Mouse (Mus musculus) kidney, embryonic 16.5 days (tissue): Measurements from ENCODE around the gene Gm20481. TPM values are rescaled to one million over a fixed set of nuclear protein-coding genes. Genes with fewer than 3 reads are reported as not detected.
"Not testable (repeated sequence)": the region's sequence is repeated elsewhere in the genome, so short reads cannot be mapped to it uniquely, and the experiment has no call there.

Experiments
- ATAC-seq: fragments of 200-750 bp; cut with Nextera tagmentation; 2 replicates; pipeline ENCODE4 v1.8.0; 2017; ENCODE audit warnings: moderate TSS enrichment; ENCODE audit not compliant: low FRiP score, low TSS enrichment
- H3K27ac ChIP-seq: fragments of 300-500 bp; sonication (generic); 2 replicates; pipeline ENCODE4 v1.5.1; 2014; ENCODE audit warnings: low read length
- H3K27me3 ChIP-seq: fragments of 300-500 bp; sonication (generic); 2 replicates; pipeline ENCODE4 v1.6.1; 2014; ENCODE audit warnings: low read length, control low read depth, mixed read lengths; ENCODE audit not compliant: insufficient read depth
- H3K36me3 ChIP-seq: fragments of 300-500 bp; sonication (generic); 2 replicates; pipeline ENCODE4 v1.6.1; 2014; ENCODE audit warnings: low read length, control low read depth, mixed read lengths; ENCODE audit not compliant: insufficient read depth
- H3K4me1 ChIP-seq: fragments of 300-500 bp; sonication (generic); 2 replicates; pipeline ENCODE4 v1.6.1; 2014; ENCODE audit warnings: low read length, control low read depth, mixed read lengths; ENCODE audit not compliant: insufficient read depth
- H3K4me2 ChIP-seq: fragments of 300-500 bp; sonication (generic); replicated peaks from 2 replicates; pipeline ENCODE4 v1.6.1; 2014; ENCODE audit warnings: low read depth, low read length
- H3K4me3 ChIP-seq: fragments of 300-500 bp; sonication (generic); 2 replicates; pipeline ENCODE4 v1.5.1; 2014; ENCODE audit warnings: mild to moderate bottlenecking, low read length
- H3K9ac ChIP-seq: fragments of 300-500 bp; sonication (generic); replicated peaks from 2 replicates; pipeline ENCODE4 v1.6.1; 2014; ENCODE audit warnings: low read length
- H3K9me3 ChIP-seq: fragments of 300-500 bp; sonication (generic); 2 replicates; pipeline ENCODE4 v1.6.1; 2016; ENCODE audit warnings: low read length, control low read depth
- WGBS: fragments of 180-500 bp; shearing (Covaris S2); extraction: QIAGEN DNeasy Blood & Tissue Kit; methylation state at CpG from one replicate; pipeline ENCODE4 v1.1.7; 2014; 5-methylcytosine and 5-hydroxymethylcytosine counted together
- polyA plus RNA-seq: library from polyadenylated mRNA; unstranded; fragments of >200 nt; fragmentation: Nextera tagmentation; extraction: Ambion mirVana; gene quantifications from 2 replicates; pipeline ENCODE4 v1.2.1, GENCODE M21; 2015

The Gm20481 gene
- polyA plus RNA-seq, 1 experiment from 2014 or later: not detected

DNA sequence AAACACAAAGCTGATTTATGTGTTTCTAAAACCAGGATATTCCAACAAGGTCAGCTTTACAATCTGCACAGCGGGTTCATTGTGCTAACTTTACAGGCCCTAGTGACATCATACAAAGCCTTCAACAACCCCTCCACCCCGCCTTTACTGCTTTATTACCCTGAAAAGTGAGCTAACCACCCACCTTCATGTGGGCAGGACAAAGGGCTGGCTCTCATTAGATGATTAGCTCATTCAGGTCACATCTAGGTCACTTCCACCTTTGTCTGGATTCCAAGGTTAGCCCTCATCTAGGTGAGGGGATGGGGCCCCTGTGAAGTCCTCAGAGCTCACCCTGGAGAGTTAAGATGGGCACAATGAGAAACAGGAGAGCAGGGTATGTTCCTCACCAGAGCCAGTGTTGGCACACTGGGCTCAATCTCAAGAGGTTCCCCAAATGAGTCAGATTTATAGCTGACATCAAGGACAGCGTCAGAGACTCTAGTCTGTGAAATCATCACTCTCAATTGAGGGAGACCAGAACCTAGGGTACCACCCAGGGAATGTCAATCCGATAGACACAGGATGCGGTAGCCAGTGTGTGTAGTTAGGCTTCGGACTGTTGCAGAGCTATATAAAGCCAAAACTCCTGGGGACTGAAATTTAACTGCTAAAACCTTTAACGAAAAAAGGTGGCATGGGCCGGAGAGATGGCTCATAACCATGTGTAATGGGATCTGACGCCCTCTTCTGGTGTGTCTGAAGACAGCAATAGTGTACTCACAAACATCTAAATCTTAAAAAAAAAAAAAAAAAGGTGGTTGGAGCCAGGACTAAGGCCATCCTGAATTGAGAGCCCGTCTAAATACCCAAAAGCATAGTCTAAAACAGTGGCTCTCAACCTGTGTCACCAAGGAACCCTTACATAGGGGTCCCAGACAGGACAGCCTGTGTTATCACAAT lies 18.9 kb upstream of the Gm20481 start:
- Histone ChIP-seq H3K4me3 (peak overlapping the region; percentile 88), H3K9me3 (no peaks in the 10 kb centered on the region), H3K4me2 (peak overlapping the region; percentile 71), H3K4me1 (peaks cover 9% of the 10 kb centered on the region), H3K9ac (peak overlapping the region; percentile 96), H3K27ac (peak overlapping the region; percentile 89), H3K27me3 (no peaks in the 10 kb centered on the region), H3K36me3 (peaks cover 21% of the 10 kb centered on the region)
- no peak for ATAC-seq
- WGBS: 16% methylated on average over 10 of the region's 10 CpGs

- Histone ChIP-seq H3K36me3 (peaks cover 21% of the 10 kb centered on the region), H3K4me1 (peaks cover 9% of the 10 kb centered on the region), H3K4me3 (peak overlapping the region; percentile 88), H3K9ac (peak overlapping the region; percentile 96), H3K27ac (peak overlapping the region; percentile 89), H3K27me3 (no peaks in the 10 kb centered on the region), H3K4me2 (peak overlapping the region; percentile 71), H3K9me3 (no peaks in the 10 kb centered on the region)
- WGBS: under 1% methylated on average over 29 of the region's 29 CpGs
- peak; percentile 24; the same call in 1 of the 2 replicates for ATAC-seq
These were observed 17.9 kb upstream of the Gm20481 start for GRCm38 (mm10) chr17:34951636-34952377.

- Histone ChIP-seq H3K4me1 (peaks cover 9% of the 10 kb centered on the region), H3K4me3 (peak overlapping the region; percentile 88), H3K27me3 (no peaks in the 10 kb centered on the region), H3K27ac (peak overlapping the region; percentile 89), H3K9me3 (no peaks in the 10 kb centered on the region), H3K9ac (peak overlapping the region; percentile 96), H3K4me2 (peak overlapping the region; percentile 71), H3K36me3 (peaks cover 21% of the 10 kb centered on the region)
- 1% methylated on average over 23 of the region's 23 CpGs for WGBS
- ATAC-seq: peak; percentile 80
These were observed 17.2 kb upstream of the Gm20481 start for GRCm38 (mm10) chr17:34952378-34953040.

DNA sequence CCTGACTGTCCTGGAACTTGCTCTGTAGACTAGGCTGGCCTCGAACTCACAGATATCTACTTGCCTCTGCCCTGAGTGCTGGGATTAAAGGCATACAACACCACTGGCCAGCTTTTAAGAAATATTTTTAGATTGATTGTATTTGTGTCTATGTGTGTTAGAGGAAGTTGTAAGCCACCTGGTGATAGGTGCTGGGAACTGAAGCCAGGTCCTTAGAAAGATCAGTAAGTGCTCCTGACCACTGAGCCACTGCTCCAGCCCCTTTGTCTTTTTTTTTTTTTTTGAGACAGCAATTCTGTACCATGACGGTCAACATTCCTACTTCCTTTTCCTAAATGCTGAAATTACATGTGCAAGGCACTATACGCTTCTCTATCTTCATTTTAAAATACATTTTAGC lies 16.5 kb upstream of the Gm20481 start:
- H3K9ac ChIP-seq: no peak overlapping the region; the same call in 1 of the 2 replicates
- H3K4me3 ChIP-seq: no peak overlapping the region; the same call in 1 of the 2 replicates
- 86% methylated on average over 3 of the region's 3 CpGs for WGBS
- no peaks in the 10 kb centered on the region for H3K27me3 ChIP-seq
- H3K9me3 ChIP-seq: no peaks in the 10 kb centered on the region
- peaks cover 9% of the 10 kb centered on the region for H3K4me1 ChIP-seq
- H3K4me2 ChIP-seq: peak overlapping the region; percentile 71; the same call in 1 of the 2 replicates
- H3K27ac ChIP-seq: no peak overlapping the region
- ATAC-seq: no peak
- H3K36me3 ChIP-seq: peaks cover 21% of the 10 kb centered on the region

DNA sequence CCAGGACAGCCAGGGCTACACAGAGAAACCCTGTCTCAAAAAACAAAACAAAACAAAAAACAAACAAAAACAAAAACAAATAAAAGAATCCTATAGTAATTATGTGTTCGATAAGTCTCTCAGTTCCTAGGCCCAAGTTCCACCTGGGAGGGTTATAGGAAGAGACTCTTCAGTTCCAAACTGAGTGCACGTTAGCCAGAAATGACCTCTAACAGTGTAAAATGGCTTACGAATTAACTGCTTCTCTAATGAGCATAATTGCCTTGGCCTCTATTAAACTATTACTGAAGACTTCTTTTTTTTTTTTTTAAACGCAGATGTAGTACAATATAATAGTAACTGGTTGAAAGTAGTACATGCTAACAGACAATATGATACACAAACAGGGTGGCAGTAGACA lies 15.8 kb upstream of the Gm20481 start:
- H3K4me2 ChIP-seq: no peak overlapping the region
- ATAC-seq: no peak
- H3K9me3 ChIP-seq: no peaks in the 10 kb centered on the region
- peaks cover 19% of the 10 kb centered on the region for H3K36me3 ChIP-seq
- H3K4me3 ChIP-seq: no peak overlapping the region
- no peak overlapping the region for H3K27ac ChIP-seq
- H3K9ac ChIP-seq: no peak overlapping the region
- H3K27me3 ChIP-seq: no peaks in the 10 kb centered on the region
- 78% methylated on average over 4 of the region's 4 CpGs for WGBS
- peaks cover 9% of the 10 kb centered on the region for H3K4me1 ChIP-seq

DNA sequence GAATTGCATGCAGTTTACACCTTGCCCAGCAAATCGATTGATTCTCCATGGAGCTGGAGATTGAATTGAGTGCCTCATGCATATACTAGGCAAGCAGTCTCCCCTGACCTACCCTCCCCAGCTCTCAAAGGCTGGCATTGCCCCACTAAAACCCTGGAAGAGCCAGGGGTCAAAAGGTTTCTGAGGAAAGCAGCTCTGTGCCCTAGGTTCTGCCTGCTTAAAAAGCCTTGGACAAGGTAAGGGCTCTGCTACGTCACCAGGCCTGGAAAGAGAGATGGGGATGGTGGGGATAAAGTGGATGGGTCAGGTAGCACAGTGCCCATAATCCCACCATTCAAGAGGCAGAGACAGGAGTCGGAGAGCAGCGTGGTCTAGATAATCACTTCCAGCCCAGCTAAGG lies 14.9 kb upstream of the Gm20481 start:
- no peak overlapping the region for H3K4me3 ChIP-seq
- 83% methylated on average over 4 of the region's 4 CpGs for WGBS
- H3K4me1 ChIP-seq: peaks cover 9% of the 10 kb centered on the region
- no peaks in the 10 kb centered on the region for H3K9me3 ChIP-seq
- no peaks in the 10 kb centered on the region for H3K27me3 ChIP-seq
- H3K4me2 ChIP-seq: no peak overlapping the region
- ATAC-seq: no peak
- no peak overlapping the region for H3K9ac ChIP-seq
- peaks cover 13% of the 10 kb centered on the region for H3K36me3 ChIP-seq
- no peak overlapping the region for H3K27ac ChIP-seq

- H3K9ac ChIP-seq: no peak overlapping the region
- no peaks in the 10 kb centered on the region for H3K27me3 ChIP-seq
- H3K9me3 ChIP-seq: no peaks in the 10 kb centered on the region
- no peak overlapping the region for H3K4me2 ChIP-seq
- no peak overlapping the region for H3K4me3 ChIP-seq
- peaks cover 11% of the 10 kb centered on the region for H3K4me1 ChIP-seq
- H3K27ac ChIP-seq: no peak overlapping the region
- peaks cover 3% of the 10 kb centered on the region; the same call in 1 of the 2 replicates for H3K36me3 ChIP-seq
- 84% methylated on average over 3 of the region's 3 CpGs for WGBS
- ATAC-seq: no peak
These were observed 13.8 kb upstream of the Gm20481 start for GRCm38 (mm10) chr17:34955884-34956283.

DNA sequence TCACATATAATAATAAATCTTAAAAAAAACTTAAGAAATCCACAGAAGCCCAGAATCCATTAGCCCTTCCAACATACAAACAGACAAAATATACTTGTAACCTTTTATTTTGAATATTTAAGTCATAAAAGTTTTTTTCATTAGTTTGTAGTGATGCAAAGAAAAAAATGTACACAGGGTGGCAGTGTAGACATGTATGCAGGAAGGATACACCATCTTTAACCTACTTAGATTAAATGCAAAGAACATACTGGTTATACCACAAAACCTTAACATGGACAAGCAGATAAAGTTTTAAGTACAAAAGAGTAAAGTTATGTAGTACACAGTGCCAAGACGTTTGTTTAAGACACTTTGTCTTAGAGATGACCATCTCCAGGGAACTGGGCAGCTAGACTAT lies 13.4 kb upstream of the Gm20481 start:
- 44% methylated on average over 1 of the region's 1 CpGs for WGBS
- H3K27me3 ChIP-seq: no peaks in the 10 kb centered on the region
- H3K9me3 ChIP-seq: no peaks in the 10 kb centered on the region
- H3K9ac ChIP-seq: no peak overlapping the region
- no peaks in the 10 kb centered on the region for H3K36me3 ChIP-seq
- no peak overlapping the region for H3K4me2 ChIP-seq
- no peak for ATAC-seq
- H3K4me3 ChIP-seq: no peak overlapping the region
- no peak overlapping the region for H3K27ac ChIP-seq
- peaks cover 13% of the 10 kb centered on the region for H3K4me1 ChIP-seq

- not testable (repeated sequence) for H3K4me3 ChIP-seq, H3K27me3 ChIP-seq, H3K9ac ChIP-seq, H3K36me3 ChIP-seq, H3K9me3 ChIP-seq, H3K27ac ChIP-seq, ATAC-seq
- H3K4me1 ChIP-seq: peaks cover 17% of the 10 kb centered on the region
- 16% methylated on average over 29 of the region's 40 CpGs for WGBS
- H3K4me2 ChIP-seq: 0 out of 2 replicates have a peak overlapping the region, but pooled peaks have one; percentile 4
These were observed 12.4 kb upstream of the Gm20481 start for GRCm38 (mm10) chr17:34957291-34957690.
